Mouse (Mus musculus) gastrocnemius, adult 2 months (tissue): Measurements from ENCODE around the gene Rec114. TPM values are rescaled to one million over a fixed set of nuclear protein-coding genes. Genes with fewer than 3 reads are reported as not detected.
A peak's percentile ranks its signal among the peaks of the same experiment; 100 is the strongest.

Experiments
- DNase-seq: peaks from one replicate; pipeline ENCODE4 v3.0.0; 2022
- H3K27ac ChIP-seq: fragments of 200-600 bp; 2 replicates; pipeline ENCODE4 v1.8.1; 2022; ENCODE audit warnings: mild to moderate bottlenecking
- H3K4me3 ChIP-seq: fragments of 200-600 bp; 2 replicates; pipeline ENCODE4 v1.8.1; 2022; ENCODE audit warnings: mild to moderate bottlenecking, moderate library complexity
- CTCF ChIP-seq: fragments of 200-600 bp; IDR thresholded peaks from 2 replicates; pipeline ENCODE4 v1.8.1; 2022; ENCODE audit warnings: antibody characterized with exemption, mild to moderate bottlenecking, moderate library complexity
- intact Hi-C: fragments of 180-260 bp; cut with DNase I; formaldehyde crosslinking; loops from one replicate; pipeline ENCODE4 v1.15.1; 2025
- total RNA-seq, 2 experiments: library from RNA; stranded (reverse); gene quantifications; 2 replicates each; pipeline ENCODE4 v1.2.3; 2021

Gene Rec114
- total RNA-seq, 2 experiments from 2014 or later = not detected

DNA sequence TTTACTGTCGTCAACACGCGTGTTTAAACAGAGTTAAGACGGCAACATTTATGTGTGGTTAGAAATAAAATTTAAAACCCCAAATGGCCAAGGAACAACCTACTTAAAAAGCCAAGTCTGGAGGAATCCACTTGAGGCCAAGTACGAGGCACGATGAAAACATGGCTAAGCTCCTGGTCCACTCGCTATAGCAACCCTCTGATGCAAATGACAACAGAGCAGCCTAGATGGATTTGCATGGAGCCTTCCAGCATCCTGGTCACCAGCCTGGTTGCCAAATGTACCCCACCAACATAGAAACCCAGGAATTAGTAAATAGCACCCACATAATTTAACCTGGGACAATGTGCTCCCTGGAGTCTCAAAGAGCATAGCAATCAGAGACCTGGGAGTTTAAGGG, 40.0 kb downstream of the Rec114 start:
- no peak for TF ChIP-seq CTCF
- H3K27ac ChIP-seq = no peak overlapping the region
- H3K4me3 ChIP-seq = no peak overlapping the region
- intact Hi-C loops = no loop called here
- DNase-seq = no peak

DNA sequence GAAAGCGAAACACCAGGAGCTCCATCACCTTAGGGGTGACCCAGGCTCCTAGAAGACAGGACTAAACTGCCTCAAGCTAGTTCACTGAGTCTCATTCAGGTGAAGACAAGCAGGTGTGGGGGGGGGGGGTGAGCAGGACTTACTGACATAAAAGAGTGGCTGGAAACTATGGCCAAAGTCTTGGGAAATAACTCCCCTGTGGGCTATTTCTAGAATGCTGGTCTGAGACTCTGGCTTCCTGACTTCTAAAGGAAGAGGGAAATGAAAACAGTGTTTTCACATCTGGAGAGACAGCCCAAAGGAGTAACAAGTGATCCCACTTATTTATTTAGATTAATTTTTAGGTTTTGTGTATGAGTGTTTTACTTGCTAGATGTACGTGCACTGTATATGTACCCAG, 42.0 kb downstream of the Rec114 start:
- Histone ChIP-seq H3K27ac (no peak overlapping the region), H3K4me3 (no peak overlapping the region)
- TF ChIP-seq CTCF = no peak
- DNase-seq = no peak
- intact Hi-C loops = no loop called here

DNA sequence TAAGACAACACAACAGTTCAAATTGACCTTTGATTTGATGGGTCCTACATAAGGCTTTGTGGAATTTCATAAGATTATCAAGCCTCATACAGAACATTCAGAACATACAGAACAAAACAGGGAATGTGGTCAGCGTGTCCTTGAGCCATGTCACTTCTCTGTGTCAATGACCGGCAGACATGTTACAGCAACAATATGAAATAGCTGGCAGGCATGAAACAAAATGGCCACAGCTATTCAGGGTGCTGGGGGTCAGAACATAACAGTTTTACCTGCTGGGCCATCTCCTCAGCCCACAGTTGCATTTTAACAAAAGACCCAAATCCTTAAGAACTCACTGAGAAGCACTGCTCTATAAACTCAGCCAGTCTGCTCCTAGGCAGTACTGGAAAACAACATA, 45.3 kb downstream of the Rec114 start:
- DNase-seq = no peak
- Histone ChIP-seq H3K4me3 (no peak overlapping the region), H3K27ac (no peak overlapping the region)
- no peak for TF ChIP-seq CTCF
- intact Hi-C loops = no loop called here

DNA sequence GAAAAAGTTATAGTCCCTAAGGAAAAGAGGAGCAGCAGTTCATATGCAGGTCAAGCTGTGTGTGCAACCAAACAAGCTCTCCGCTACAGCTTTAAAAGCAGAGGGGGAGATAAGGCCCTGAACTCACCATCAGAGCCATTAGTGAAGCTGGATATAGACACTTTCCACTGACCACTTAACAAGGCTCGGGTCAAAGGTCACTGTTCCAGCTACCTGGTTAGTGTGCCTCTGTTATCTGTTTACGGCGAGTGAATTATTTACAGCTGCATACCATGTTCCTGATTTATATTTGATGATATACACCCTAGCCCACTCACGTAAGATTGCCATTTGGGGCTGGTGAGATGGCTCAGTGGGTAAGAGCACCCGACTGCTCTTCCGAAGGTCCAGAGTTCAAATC, 52.3 kb downstream of the Rec114 start:
- H3K4me3 ChIP-seq = no peak overlapping the region
- no peak for DNase-seq
- intact Hi-C loops = no loop called here
- no peak for TF ChIP-seq CTCF
- H3K27ac ChIP-seq = no peak overlapping the region

DNA sequence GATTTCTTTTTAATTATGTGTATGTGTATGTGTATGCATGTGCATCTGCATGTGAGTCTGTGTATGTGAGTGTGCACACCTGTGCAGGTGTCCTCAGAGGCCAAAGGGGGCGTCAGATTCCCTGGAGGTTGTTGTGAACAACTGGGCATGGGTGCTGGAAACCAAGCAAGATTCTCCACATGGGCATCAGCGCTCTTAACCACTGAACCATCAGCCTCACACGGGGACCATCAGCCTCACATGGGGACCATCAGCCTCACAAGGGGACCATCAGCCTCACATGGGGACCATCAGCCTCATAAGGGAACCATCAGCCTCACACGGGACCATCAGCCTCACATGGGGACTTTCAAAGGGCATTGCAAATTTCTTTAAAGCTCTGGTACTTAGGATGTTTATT, 53.1 kb downstream of the Rec114 start:
- no peak for TF ChIP-seq CTCF
- Histone ChIP-seq H3K27ac (no peak overlapping the region), H3K4me3 (no peak overlapping the region)
- DNase-seq = no peak
- intact Hi-C loops = no loop called here

DNA sequence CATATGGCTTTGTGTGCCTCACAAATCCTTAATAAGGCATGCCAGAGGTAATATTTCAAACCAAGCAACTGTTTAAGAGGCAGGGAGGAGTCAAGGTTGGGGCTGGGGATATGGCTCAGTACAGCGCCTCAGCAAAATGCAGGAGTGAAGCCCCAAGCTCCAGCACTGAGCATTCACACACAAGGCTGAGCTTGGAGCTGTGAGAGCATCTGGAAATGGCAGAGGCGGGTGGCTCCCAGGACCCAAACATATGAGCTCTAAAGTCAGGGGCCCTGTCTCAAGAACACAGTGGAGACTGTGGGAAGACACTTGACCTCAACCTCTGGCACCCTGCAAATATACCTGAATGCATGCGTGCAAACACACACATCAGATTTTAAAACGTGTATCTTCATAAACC, 55.7 kb downstream of the Rec114 start:
- DNase-seq = no peak
- Histone ChIP-seq H3K27ac (no peak overlapping the region), H3K4me3 (no peak overlapping the region)
- intact Hi-C loops = no loop called here
- TF ChIP-seq CTCF = no peak

DNA sequence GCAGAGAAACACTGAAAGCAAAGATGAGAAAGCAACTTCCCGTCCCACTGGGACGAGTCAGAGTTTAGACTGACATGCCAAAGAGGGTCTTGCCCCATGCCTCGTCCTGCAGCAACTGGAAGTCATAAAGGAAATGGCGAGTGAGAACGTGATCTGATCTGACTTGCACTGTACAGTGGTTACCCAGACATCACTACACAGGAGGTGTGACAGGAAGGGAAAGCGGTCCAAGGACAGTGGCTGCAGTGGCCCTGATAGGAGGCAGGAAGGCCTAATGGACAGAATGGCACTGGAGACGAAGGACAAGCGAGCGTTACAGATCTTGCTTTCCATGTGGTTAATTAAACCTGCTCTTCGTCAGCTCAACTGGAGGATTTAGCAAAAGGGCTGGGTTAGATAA, 58.5 kb downstream of the Rec114 start:
- Histone ChIP-seq H3K4me3 (no peak overlapping the region), H3K27ac (no peak overlapping the region)
- DNase-seq = no peak
- no peak for TF ChIP-seq CTCF
- intact Hi-C loops = no loop called here

DNA sequence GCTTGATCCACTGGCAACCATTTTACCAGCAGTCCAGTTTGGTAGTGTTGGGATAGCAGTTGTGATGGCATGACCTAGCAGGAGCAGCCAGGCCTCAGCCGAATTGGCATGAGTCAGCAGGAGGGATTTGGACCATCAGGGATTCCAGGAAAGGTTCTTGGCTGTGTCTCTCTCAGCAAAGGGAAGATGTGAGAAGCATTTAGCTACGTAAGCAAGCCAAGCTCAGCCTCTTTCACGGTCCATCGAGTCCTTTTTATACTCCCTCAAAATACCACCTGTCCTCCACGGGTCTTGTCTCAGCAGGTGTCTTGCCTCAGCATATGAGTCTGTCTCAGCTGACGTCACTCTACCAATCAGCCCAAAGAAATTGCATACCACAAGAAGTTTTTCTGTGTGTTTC, 60.4 kb downstream of the Rec114 start:
- no peak for TF ChIP-seq CTCF
- no peak for DNase-seq
- Histone ChIP-seq H3K27ac (no peak overlapping the region), H3K4me3 (no peak overlapping the region)
- intact Hi-C loops = no loop called here

DNA sequence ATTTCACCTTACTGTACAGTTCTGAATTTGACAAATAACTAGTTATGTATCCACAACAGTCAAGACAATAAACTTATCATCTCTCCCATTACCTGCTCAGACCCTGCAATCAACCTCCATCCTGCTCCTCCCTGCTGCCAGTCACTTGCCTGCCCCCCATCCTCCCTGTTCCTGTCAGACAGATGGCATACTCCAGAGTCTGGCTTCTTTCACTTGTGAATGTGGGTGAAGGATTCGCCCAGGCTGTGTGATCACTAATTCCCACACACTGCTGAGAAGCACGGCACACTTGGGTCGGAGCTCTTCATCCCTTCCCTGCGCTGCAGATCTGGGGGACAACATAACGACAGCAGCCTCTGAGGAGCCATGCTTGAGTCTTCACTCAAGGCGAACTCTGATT, 61.7 kb downstream of the Rec114 start:
- Histone ChIP-seq H3K27ac (no peak overlapping the region), H3K4me3 (no peak overlapping the region)
- intact Hi-C loops = no loop called here
- no peak for TF ChIP-seq CTCF
- DNase-seq = no peak

DNA sequence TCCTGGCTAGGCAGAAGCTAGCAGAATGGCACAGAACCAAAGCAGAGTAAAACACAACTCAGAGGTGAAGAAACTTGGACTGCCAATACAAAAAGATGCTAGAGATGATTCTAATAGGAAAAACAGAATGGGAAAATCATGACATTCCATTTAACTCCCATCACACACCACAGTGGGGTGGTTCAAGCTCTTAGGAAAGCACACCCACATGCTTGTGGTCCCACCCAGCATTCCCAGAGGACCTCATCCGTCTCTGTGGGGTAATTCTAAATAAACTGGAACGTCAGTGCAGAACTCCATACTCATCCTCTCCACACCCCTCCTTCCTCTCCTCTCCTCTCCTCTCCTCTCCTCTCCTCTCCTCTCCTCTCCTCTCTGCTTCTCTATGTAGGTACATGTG, 62.4 kb downstream of the Rec114 start:
- TF ChIP-seq CTCF = no peak
- intact Hi-C loops = no loop called here
- H3K4me3 ChIP-seq = no peak overlapping the region
- no peak for DNase-seq
- H3K27ac ChIP-seq = no peak overlapping the region

DNA sequence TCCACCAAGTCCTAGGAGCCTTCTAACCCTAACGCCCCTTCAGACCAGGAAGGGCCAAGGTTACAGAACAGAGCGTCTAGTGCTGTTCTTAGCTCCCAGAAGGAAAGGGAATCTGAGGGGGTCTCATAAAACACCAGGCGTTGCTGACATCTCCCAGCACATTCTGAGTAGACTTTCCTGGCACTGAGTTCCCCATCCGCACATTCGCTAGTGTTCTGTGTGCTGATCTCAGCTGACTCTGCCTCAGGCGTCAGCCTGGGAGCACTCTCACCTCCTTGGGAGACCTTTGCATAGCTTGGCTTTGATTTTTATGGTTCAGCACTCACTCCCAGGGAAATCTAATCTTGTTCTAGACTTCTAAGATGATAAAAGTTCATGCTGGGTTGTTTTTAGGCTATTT, 68.4 kb downstream of the Rec114 start:
- DNase-seq = no peak
- TF ChIP-seq CTCF = no peak
- intact Hi-C loops = no loop called here
- Histone ChIP-seq H3K4me3 (no peak overlapping the region), H3K27ac (no peak overlapping the region)

DNA sequence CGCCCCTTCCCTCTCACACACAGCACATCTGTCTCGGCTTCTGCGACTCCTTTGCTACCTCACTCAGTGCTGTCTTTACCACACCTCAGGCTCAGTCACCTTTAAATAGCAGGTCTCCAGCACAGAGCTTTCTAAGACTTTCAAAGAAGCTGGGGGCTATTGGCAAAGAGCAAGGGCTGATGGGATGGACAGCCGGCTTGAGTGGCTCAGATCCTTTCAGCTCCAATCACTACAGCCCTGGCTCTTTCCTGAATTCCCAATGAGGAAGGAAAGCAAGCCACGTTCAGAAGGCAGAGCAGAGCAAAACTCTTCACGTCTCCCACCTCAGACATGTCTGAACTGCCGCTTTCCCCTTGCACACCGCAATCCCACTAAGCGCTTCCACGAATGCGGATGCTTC, 69.0 kb downstream of the Rec114 start:
- no peak for TF ChIP-seq CTCF
- no peak for DNase-seq
- Histone ChIP-seq H3K4me3 (no peak overlapping the region), H3K27ac (no peak overlapping the region)
- intact Hi-C loops = no loop called here

DNA sequence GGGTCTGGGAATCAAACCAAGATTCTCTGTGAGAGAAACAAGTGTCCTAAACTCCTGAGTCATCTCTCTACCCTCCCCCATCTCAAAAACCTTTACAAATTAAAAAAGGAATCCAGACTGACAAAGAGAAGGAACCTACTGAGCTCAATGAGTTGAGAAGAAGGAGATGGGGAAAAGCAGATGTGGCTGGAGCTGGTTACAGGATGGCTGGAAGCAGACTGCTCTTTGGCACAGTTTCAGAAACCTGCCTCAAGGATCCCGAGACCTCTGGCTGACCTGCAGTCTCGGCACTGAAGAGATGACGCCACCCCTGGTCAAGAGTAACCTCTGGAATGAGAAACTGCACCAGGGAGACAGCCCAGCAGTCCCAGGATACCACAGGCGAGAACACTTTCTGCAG, 71.3 kb downstream of the Rec114 start:
- no peak overlapping the region for H3K4me3 ChIP-seq
- DNase-seq = peak; percentile 76
- TF ChIP-seq CTCF = no peak
- intact Hi-C loops = no loop called here
- H3K27ac ChIP-seq = peak overlapping the region; percentile 38; the same call in 1 of the 2 replicates

DNA sequence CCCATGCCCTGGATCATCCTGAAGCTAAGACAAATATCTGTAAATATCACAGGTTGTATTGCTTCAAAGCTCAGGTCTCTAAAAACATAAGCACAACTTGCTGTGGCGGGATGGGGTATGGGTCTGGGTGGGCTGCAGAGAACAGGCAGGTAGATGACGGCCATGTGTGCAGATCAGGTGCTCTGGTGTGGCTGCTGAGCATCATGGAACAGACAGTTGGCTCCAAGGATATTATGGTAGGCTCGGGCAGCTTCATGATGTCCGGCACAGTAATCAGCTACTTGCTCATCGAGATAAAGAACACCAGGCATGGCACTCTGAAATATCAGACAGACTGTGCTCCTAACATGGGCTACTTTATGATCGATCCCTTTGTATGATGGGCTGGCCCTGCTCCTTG, 73.9 kb downstream of the Rec114 start:
- Histone ChIP-seq H3K27ac (no peak overlapping the region), H3K4me3 (no peak overlapping the region)
- TF ChIP-seq CTCF = no peak
- DNase-seq = no peak
- intact Hi-C loops = no loop called here

DNA sequence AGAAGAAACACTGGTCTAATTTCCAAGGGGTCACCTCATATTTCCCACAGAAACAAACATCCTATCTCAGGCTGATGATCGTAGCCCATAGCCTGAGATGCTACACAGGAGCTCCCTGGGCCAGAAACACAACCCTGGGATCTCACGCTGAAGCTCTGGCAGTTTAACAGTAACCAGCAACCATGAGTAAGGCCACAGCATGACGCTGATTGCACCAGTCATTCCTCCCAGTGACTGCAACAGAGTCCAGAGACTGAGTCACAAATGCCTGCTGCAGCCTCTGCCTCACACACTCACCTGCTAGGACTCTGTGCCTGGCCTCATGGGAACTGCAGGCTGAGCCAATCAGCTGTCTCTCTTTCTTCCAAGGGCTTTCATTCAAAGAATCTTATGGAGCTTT, 74.7 kb downstream of the Rec114 start:
- no peak for DNase-seq
- H3K4me3 ChIP-seq = no peak overlapping the region
- TF ChIP-seq CTCF = no peak
- H3K27ac ChIP-seq = no peak overlapping the region
- intact Hi-C loops = no loop called here
